Mouse (Mus musculus) cerebellum, postnatal 10 days (tissue): ENCODE results near the gene Ccr4.
"Not testable (repeated sequence)": the region's sequence is repeated elsewhere in the genome, so short reads cannot be mapped to it uniquely, and the experiment has no call there.

ENCODE experiments used
- DNase-seq, 2 experiments: peaks; one replicate each; pipeline ENCODE4 v3.0.0; 2021; ENCODE audit warnings: mixed read lengths in 2 of 2

Gene Ccr4

GRCm38 (mm10) chr9:114522041-114522440 is 17.3 kb upstream of the Ccr4 start:
- no peak for DNase-seq

- not testable (repeated sequence) for DNase-seq
Measured at GRCm38 (mm10) chr9:114520529-114520928, 15.8 kb upstream of the Ccr4 start.

GRCm38 (mm10) chr9:114518812-114519477 is 14.2 kb upstream of the Ccr4 start:
- DNase-seq, result no peak

GRCm38 (mm10) chr9:114517924-114518497 is 13.3 kb upstream of the Ccr4 start:
- no peak for DNase-seq

- no peak for DNase-seq
Measured at GRCm38 (mm10) chr9:114515364-114515763, 10.6 kb upstream of the Ccr4 start, which contains the start of gene C130032M10Rik. Gene C130032M10Rik (plus strand): TSS chr9:114515697.

- no peak for DNase-seq
Measured at GRCm38 (mm10) chr9:114512831-114513230, 8.1 kb upstream of the Ccr4 start.

- DNase-seq, result no peak
Measured at GRCm38 (mm10) chr9:114509785-114510184, 5.1 kb upstream of the Ccr4 start.

GRCm38 (mm10) chr9:114507421-114507820 is 2.7 kb upstream of the Ccr4 start:
- no peak for DNase-seq

GRCm38 (mm10) chr9:114506564-114506963 is 1.8 kb upstream of the Ccr4 start:
- DNase-seq, result no peak

GRCm38 (mm10) chr9:114502711-114503427 is 1.8 kb downstream of the Ccr4 start:
- no peak for DNase-seq

- no peak for DNase-seq
Measured at GRCm38 (mm10) chr9:114501913-114502312, 2.8 kb downstream of the Ccr4 start.

- DNase-seq, result no peak
Measured at GRCm38 (mm10) chr9:114501111-114501510, 3.6 kb downstream of the Ccr4 start.

GRCm38 (mm10) chr9:114499783-114500515 is 4.8 kb downstream of the Ccr4 start:
- DNase-seq, result peak; percentile 79 to 82

GRCm38 (mm10) chr9:114498218-114498617 is 6.5 kb downstream of the Ccr4 start:
- peak; percentile 94 to 96 for DNase-seq

- no peak for DNase-seq
Measured at GRCm38 (mm10) chr9:114496469-114496868, 8.2 kb downstream of the Ccr4 start.

- DNase-seq, result no peak
Measured at GRCm38 (mm10) chr9:114487481-114488258, 17.0 kb downstream of the Ccr4 start.

- DNase-seq, result no peak
Measured at GRCm38 (mm10) chr9:114486808-114487207, 17.9 kb downstream of the Ccr4 start.

- no peak for DNase-seq
Measured at GRCm38 (mm10) chr9:114484771-114485170, 19.9 kb downstream of the Ccr4 start.

- DNase-seq, result no peak
Measured at GRCm38 (mm10) chr9:114480940-114481339, 23.8 kb downstream of the Ccr4 start.

GRCm38 (mm10) chr9:114477019-114477418 is 27.7 kb downstream of the Ccr4 start:
- DNase-seq, result no peak

GRCm38 (mm10) chr9:114471892-114472291 is 32.8 kb downstream of the Ccr4 start:
- DNase-seq, result no peak

GRCm38 (mm10) chr9:114468701-114469100 is 36.0 kb downstream of the Ccr4 start:
- DNase-seq, result no peak
